Mouse (Mus musculus) cerebral cortex, adult 2 months (tissue): Measurements from ENCODE around the gene Vmn1r42.

ENCODE experiments used
- WGBS: fragments of 180-500 bp; shearing (Covaris S2); methylation state at CpG from one replicate; pipeline ENCODE4 v1.1.7; 2018; 5-methylcytosine and 5-hydroxymethylcytosine counted together

The Vmn1r42 gene

GRCm38 (mm10) chr6:89876313-89876712 lies at the start of gene Vmn1r42, which contains the start of gene Vmn1r43:
Gene Vmn1r42, minus strand, starts transcription at chr6:89876413.
Gene Vmn1r43, minus strand, starts transcription at chr6:89876413.
- 74% methylated on average over 3 of the region's 3 CpGs for WGBS

GRCm38 (mm10) chr6:89883812-89884211 lies 7.6 kb upstream of the Vmn1r42 start:
- WGBS = 26% methylated on average over 2 of the region's 2 CpGs

GRCm38 (mm10) chr6:89883360-89883759 lies 7.1 kb upstream of the Vmn1r42 start, which contains the start of gene Vmn1r44:
Gene Vmn1r44, plus strand, starts transcription at chr6:89883660.
- 74% methylated on average over 1 of the region's 1 CpGs for WGBS

GRCm38 (mm10) chr6:89876963-89877362 lies 750 bp upstream of the Vmn1r42 start:
- 57% methylated on average over 2 of the region's 2 CpGs for WGBS

GRCm38 (mm10) chr6:89867976-89868375 lies 8.2 kb downstream of the Vmn1r42 start:
- WGBS = 84% methylated on average over 2 of the region's 2 CpGs

- WGBS = 93% methylated on average over 2 of the region's 2 CpGs
Measured at GRCm38 (mm10) chr6:89867276-89867675, 8.9 kb downstream of the Vmn1r42 start.

GRCm38 (mm10) chr6:89863792-89864191 lies 12.4 kb downstream of the Vmn1r42 start:
- 70% methylated on average over 4 of the region's 4 CpGs for WGBS

- 80% methylated on average over 2 of the region's 2 CpGs for WGBS
Measured at GRCm38 (mm10) chr6:89859839-89860238, 16.4 kb downstream of the Vmn1r42 start.

GRCm38 (mm10) chr6:89857552-89857951 lies 18.7 kb downstream of the Vmn1r42 start:
- 74% methylated on average over 3 of the region's 3 CpGs for WGBS
